20 mouse cellular contexts compared by ENCODE assay signal in the genomic region with DNA sequence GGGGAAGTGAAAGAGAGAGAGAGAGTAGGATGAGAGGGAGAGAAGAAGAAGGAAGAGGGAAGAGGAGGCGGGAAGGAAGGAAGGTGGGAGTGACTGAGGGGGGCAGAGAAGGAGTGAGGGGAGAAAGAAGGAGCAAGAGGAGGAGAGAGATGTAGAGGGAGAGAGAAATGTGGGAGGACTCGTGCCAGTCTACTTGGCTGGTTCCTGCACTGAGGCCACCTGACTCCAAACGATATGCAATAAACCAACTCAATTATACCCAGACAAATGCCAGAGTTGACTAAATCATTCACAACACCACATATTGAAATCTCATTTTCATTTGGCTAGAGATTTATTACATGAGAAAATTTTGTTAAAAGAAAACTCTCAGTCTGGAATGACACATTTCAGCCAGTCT.
A peak's percentile ranks its signal among the peaks of the same experiment; 100 is the strongest.
DNase-seq lines count a peak whose midpoint lies in the region; ATAC-seq and TF ChIP-seq lines count a peak whose summit lies in the region.
"Had no signal": no experiment of that assay in that cellular context is flagged by ENCODE, and none has a peak within 500 bp of the region (broad histone marks: within the 10 kb centered on the region; RNA-seq: fewer than 3 reads in every experiment).

No protein-coding gene starts in this region.

- 73% methylated on average over 3 of the region's 3 CpGs for WGBS in forebrain, embryonic 14.5 days
- WGBS in forebrain, embryonic 11.5 days: 87% methylated on average over 3 of the region's 3 CpGs
- WGBS in forebrain, postnatal 0 days: 62% methylated on average over 3 of the region's 3 CpGs
- WGBS in midbrain, embryonic 15.5 days: 90% methylated on average over 3 of the region's 3 CpGs

- no peaks in the 10 kb centered on the region for H3K9me3 ChIP-seq in forebrain, embryonic 14.5 days (replicated peaks; ENCODE audit: control insufficient read depth, low read length)
- H3K9me3 ChIP-seq in forebrain, embryonic 11.5 days (ENCODE audit: control insufficient read depth, low read length): no peaks in the 10 kb centered on the region
- H3K9me3 ChIP-seq in forebrain, postnatal 0 days (ENCODE audit: low read length): no peaks in the 10 kb centered on the region
- no peaks in the 10 kb centered on the region for H3K9me3 ChIP-seq in midbrain, embryonic 15.5 days
- H3K9me3 ChIP-seq: embryonic facial prominence, embryonic 13.5 days; embryonic facial prominence, embryonic 15.5 days had no signal

- H3K36me3 ChIP-seq in forebrain, embryonic 14.5 days (ENCODE audit: control insufficient read depth, insufficient read depth, low read length): no peaks in the 10 kb centered on the region
- no peaks in the 10 kb centered on the region for H3K36me3 ChIP-seq in forebrain, embryonic 11.5 days (ENCODE audit: control insufficient read depth, insufficient read depth, low read length)
- H3K36me3 ChIP-seq in forebrain, postnatal 0 days (ENCODE audit: insufficient read depth): no peaks in the 10 kb centered on the region
- H3K36me3 ChIP-seq in midbrain, embryonic 15.5 days (replicated peaks): no peaks in the 10 kb centered on the region
- H3K36me3 ChIP-seq: embryonic facial prominence, embryonic 13.5 days; embryonic facial prominence, embryonic 15.5 days had no signal

- TF ChIP-seq CTCF in brain, embryonic 14.5 days (IDR thresholded peaks at IDR 0.05; ENCODE audit: borderline replicate concordance, extremely low read depth, insufficient read depth, insufficient read length): no peak
- TF ChIP-seq CTCF in forebrain, postnatal 0 days (IDR thresholded peaks at IDR 0.05; ENCODE audit: low read depth): no peak

- no peak overlapping the region for H3K27ac ChIP-seq in forebrain, embryonic 14.5 days (ENCODE audit: low read depth, low read length)
- H3K27ac ChIP-seq in forebrain, embryonic 11.5 days (ENCODE audit: low read depth, low read length): no peak overlapping the region
- H3K27ac ChIP-seq in forebrain, postnatal 0 days (ENCODE audit: low read depth, low read length): no peak overlapping the region
- no peak overlapping the region for H3K27ac ChIP-seq in midbrain, embryonic 15.5 days
- H3K27ac ChIP-seq: embryonic facial prominence, embryonic 13.5 days; embryonic facial prominence, embryonic 15.5 days had no signal

- H3K27me3 ChIP-seq in forebrain, embryonic 14.5 days (replicated peaks; ENCODE audit: control insufficient read depth, insufficient read depth, low read length): no peaks in the 10 kb centered on the region
- no peaks in the 10 kb centered on the region for H3K27me3 ChIP-seq in forebrain, embryonic 11.5 days (ENCODE audit: control insufficient read depth, insufficient read depth, low read length)
- no peaks in the 10 kb centered on the region for H3K27me3 ChIP-seq in forebrain, postnatal 0 days (ENCODE audit: insufficient read depth, low read length)
- no peaks in the 10 kb centered on the region for H3K27me3 ChIP-seq in midbrain, embryonic 15.5 days (replicated peaks)
- H3K27me3 ChIP-seq: embryonic facial prominence, embryonic 13.5 days; embryonic facial prominence, embryonic 15.5 days had no signal

- intact Hi-C loops in heart, postnatal 25 days (cut with DNase I): no loop called here

- H3K4me3 ChIP-seq in forebrain, embryonic 14.5 days (ENCODE audit: low read depth, low read length): no peak overlapping the region
- H3K4me3 ChIP-seq in forebrain, embryonic 11.5 days (ENCODE audit: low read depth, low read length): no peak overlapping the region
- no peak overlapping the region for H3K4me3 ChIP-seq in forebrain, postnatal 0 days (ENCODE audit: low read depth, low read length)
- H3K4me3 ChIP-seq in midbrain, embryonic 15.5 days: no peak overlapping the region
- H3K4me3 ChIP-seq: embryonic facial prominence, embryonic 13.5 days; embryonic facial prominence, embryonic 15.5 days; erythroblast, embryonic 14.5 days had no signal

- no peak for ATAC-seq in forebrain, embryonic 14.5 days
- no peak for ATAC-seq in forebrain, embryonic 11.5 days (replicated peaks; ENCODE audit: low FRiP score)
- peak; percentile 54; the same call in 1 of the 2 replicates for ATAC-seq in forebrain, postnatal 0 days
- ATAC-seq in midbrain, embryonic 15.5 days (replicated peaks): no peak

- no peaks in the 10 kb centered on the region for H3K4me1 ChIP-seq in forebrain, embryonic 14.5 days (ENCODE audit: control insufficient read depth, insufficient read depth, low read length)
- H3K4me1 ChIP-seq in forebrain, embryonic 11.5 days (replicated peaks; ENCODE audit: control insufficient read depth, insufficient read depth, low read length): no peaks in the 10 kb centered on the region
- no peaks in the 10 kb centered on the region for H3K4me1 ChIP-seq in forebrain, postnatal 0 days (ENCODE audit: insufficient read depth)
- H3K4me1 ChIP-seq in midbrain, embryonic 15.5 days: no peaks in the 10 kb centered on the region
- H3K4me1 ChIP-seq: embryonic facial prominence, embryonic 13.5 days; embryonic facial prominence, embryonic 15.5 days had no signal

- no peak for TF ChIP-seq POLR2A in brain, embryonic 14.5 days (IDR thresholded peaks at IDR 0.05; ENCODE audit: borderline replicate concordance, extremely low read depth, insufficient read depth, insufficient read length, poor library complexity, severe bottlenecking)

- no peak overlapping the region for H3K9ac ChIP-seq in forebrain, embryonic 14.5 days (ENCODE audit: low read length)
- no peak overlapping the region for H3K9ac ChIP-seq in forebrain, embryonic 11.5 days (ENCODE audit: low read length)
- no peak overlapping the region for H3K9ac ChIP-seq in forebrain, postnatal 0 days
- no peak overlapping the region for H3K9ac ChIP-seq in midbrain, embryonic 15.5 days
- H3K9ac ChIP-seq: embryonic facial prominence, embryonic 13.5 days; embryonic facial prominence, embryonic 15.5 days had no signal

- H3K4me2 ChIP-seq in forebrain, embryonic 14.5 days (ENCODE audit: low read length): no peak overlapping the region
- H3K4me2 ChIP-seq in forebrain, embryonic 11.5 days (ENCODE audit: low read depth, low read length, severe bottlenecking): no peak overlapping the region
- H3K4me2 ChIP-seq in forebrain, postnatal 0 days (ENCODE audit: low read depth): no peak overlapping the region
- no peak overlapping the region for H3K4me2 ChIP-seq in midbrain, embryonic 15.5 days
- H3K4me2 ChIP-seq: embryonic facial prominence, embryonic 13.5 days; embryonic facial prominence, embryonic 15.5 days had no signal

- DNase-seq in forebrain, embryonic 14.5 days (ENCODE audit: low spot score): peak; percentile 10
- DNase-seq in forebrain, embryonic 11.5 days (ENCODE audit: low spot score): no peak
- DNase-seq in brain, embryonic 14.5 days (ENCODE audit: low read depth): peak; percentile 31
- peak; percentile 26 for DNase-seq in brain, embryonic 18.5 days (ENCODE audit: low read depth, low spot score)
- DNase-seq in forebrain, postnatal 0 days: peak; percentile 14
- no peak for DNase-seq in heart, postnatal 25 days (ENCODE audit: low spot score)
- DNase-seq: adrenal gland, adult 2 months; adrenal gland, postnatal 10 days; adrenal gland, postnatal 25 days; cerebellum, adult 11 months; cerebellum, adult 18-20 months; cerebellum, adult 8-10 months; cerebellum, adult 9-11 months; cerebellum, postnatal 14 days; cerebellum, postnatal 36 days; embryo, embryonic 11 days had no signal

Comparison
In these comparisons a context has a peak if more than half of its experiments do, and no peak if none do; other contexts are left out.
1. DNase-seq: peak in forebrain, embryonic 14.5 days (single experiment), brain, embryonic 14.5 days (single experiment), brain, embryonic 18.5 days (single experiment) and forebrain, postnatal 0 days (single experiment); none in forebrain, embryonic 11.5 days (single experiment) and heart, postnatal 25 days (single experiment).